Mouse (Mus musculus): ENCODE measurements around the gene Sox5. TPM values are rescaled to one million over a fixed set of nuclear protein-coding genes. Genes with fewer than 3 reads are reported as not detected.

The Sox5 gene
- total and polyA plus RNA-seq, 3 experiments, result 0.08 to 0.47 (median 0.46) TPM

DNA sequence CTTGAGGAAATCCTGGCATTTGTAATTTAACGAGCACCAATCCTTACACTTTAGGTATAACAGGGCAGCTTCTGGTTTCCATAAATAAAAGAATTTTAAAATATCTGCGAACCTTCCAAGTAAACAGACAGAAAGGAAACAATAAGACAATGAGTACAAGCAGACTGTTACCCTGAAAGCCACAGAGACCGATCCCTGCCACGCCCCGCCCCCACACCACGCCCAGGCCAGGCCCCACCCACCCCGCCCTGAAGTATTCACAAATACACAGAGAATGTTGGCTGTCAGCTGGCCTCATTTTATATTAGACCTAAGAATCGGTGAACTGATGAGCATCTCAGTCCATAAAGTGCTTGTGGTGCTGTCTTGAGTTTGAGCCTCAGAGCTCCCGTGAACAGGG lies 117.0 kb downstream of the Sox5 start:
- in situ Hi-C loops (cut with MboI; ENCODE audit: low pct_ligation_motif_present, low pct_unique_long_range_greater_than_20kb, low sequenced_read_pairs), result no loop called here

DNA sequence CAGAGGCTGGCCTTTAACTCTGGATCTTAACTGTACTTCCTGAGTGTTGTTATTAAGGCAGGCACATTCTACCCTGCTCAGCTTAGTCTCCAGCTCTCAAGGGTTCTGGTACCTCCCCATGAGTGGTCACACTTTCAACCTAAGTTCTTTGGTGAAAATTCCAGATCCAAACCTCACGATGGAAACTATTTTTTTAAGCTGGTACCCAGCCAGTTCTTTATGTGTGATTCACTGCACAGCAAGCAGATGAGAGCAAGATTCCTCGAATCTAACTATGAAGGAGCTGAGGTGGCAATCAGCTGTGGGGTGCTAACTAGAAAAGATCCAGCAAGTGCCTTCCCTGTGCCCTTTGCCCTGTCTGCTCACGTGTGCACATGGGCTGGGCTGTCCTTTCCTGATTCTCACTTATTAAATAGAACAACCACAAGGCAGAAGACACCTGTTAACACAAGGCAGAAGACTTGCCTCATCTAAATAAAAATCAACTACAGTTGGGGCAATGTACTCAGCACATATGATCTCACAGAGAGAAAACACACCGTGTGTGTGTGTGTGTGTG lies 118.2 kb downstream of the Sox5 start:
- Histone ChIP-seq H3K27ac (ENCODE audit: insufficient read depth, low read depth) (no peak overlapping the region), H3K36me3 (replicated peaks in 1 of 2; ENCODE audit: control insufficient read depth in 1 of 2, insufficient read depth in 1 of 2, low read length in 1 of 2) (no peaks in the 10 kb centered on the region), H3K4me2 (ENCODE audit: insufficient read depth, low read depth, poor library complexity, severe bottlenecking) (no peak overlapping the region), H3K27me3 (replicated peaks) (no peaks in the 10 kb centered on the region), H3K79me2 (replicated peaks; ENCODE audit: control insufficient read depth, extremely low read depth, insufficient read depth, poor library complexity, severe bottlenecking) (no peaks in the 10 kb centered on the region), H3K9ac (ENCODE audit: insufficient read depth, low read depth) (no peak overlapping the region), H3K4me3 (replicated peaks in 1 of 3; ENCODE audit: low read depth in 2 of 3, low read length in 2 of 3, poor library complexity in 1 of 3) (no peak overlapping the region), H3K9me3 (replicated peaks; ENCODE audit: low read length) (peaks cover 4% of the 10 kb centered on the region), H3K4me1 (ENCODE audit: control insufficient read depth in 1 of 2, insufficient read depth in 2 of 2) (peaks cover 3 to 15% of the 10 kb centered on the region in 2 experiments; a peak in 1 of 4 replicates)
- dilution Hi-C loops (cut with MboI; ENCODE audit: extremely low pct_ligation_motif_present, extremely low pct_unique_long_range_greater_than_20kb, low sequenced_read_pairs) (no loop called here), in situ Hi-C loops (cut with MboI; ENCODE audit: low pct_ligation_motif_present, low pct_unique_long_range_greater_than_20kb, low sequenced_read_pairs) (no loop called here)
- DNase-seq (ENCODE audit: extremely low read depth), result no peak
- TF ChIP-seq CHD2 (IDR thresholded peaks at IDR 0.05; ENCODE audit: low read length) (no peak), ZMIZ1 (IDR thresholded peaks at IDR 0.05; ENCODE audit: low read depth, low read length) (no peak), CHD1 (IDR thresholded peaks at IDR 0.05; ENCODE audit: low read depth, low read length) (no peak)

More for the DNA sequence above, 117.0 kb downstream of the Sox5 start:
- H3K79me2 ChIP-seq (replicated peaks; ENCODE audit: control insufficient read depth, extremely low read depth, insufficient read depth, poor library complexity, severe bottlenecking), result no peaks in the 10 kb centered on the region
- peaks cover 4% of the 10 kb centered on the region for H3K9me3 ChIP-seq (replicated peaks; ENCODE audit: low read length)
- no peak overlapping the region for H3K4me3 ChIP-seq (replicated peaks in 1 of 3; ENCODE audit: low read depth in 2 of 3, low read length in 2 of 3, poor library complexity in 1 of 3)
- H3K9ac ChIP-seq (ENCODE audit: insufficient read depth, low read depth), result no peak overlapping the region
- dilution Hi-C loops (cut with MboI; ENCODE audit: extremely low pct_ligation_motif_present, extremely low pct_unique_long_range_greater_than_20kb, low sequenced_read_pairs), result no loop called here
- no peak for DNase-seq (ENCODE audit: extremely low read depth)
- H3K36me3 ChIP-seq (replicated peaks in 1 of 2; ENCODE audit: control insufficient read depth in 1 of 2, insufficient read depth in 1 of 2, low read length in 1 of 2), result no peaks in the 10 kb centered on the region
- peaks cover 0 to 10% of the 10 kb centered on the region in 2 experiments; a peak in 1 of 4 replicates for H3K4me1 ChIP-seq (ENCODE audit: control insufficient read depth in 1 of 2, insufficient read depth in 2 of 2)
- TF ChIP-seq POLR2A (IDR thresholded peaks at IDR 0.05; ENCODE audit: low read depth, low read length) (no peak), E2F4 (IDR thresholded peaks at IDR 0.05; ENCODE audit: insufficient replicate concordance, low read depth, low read length) (no peak), MEF2A (IDR thresholded peaks at IDR 0.05; ENCODE audit: borderline replicate concordance, low read depth, low read length) (no peak), HCFC1 (IDR thresholded peaks at IDR 0.05; ENCODE audit: low read depth, low read length) (no peak), UBTF (IDR thresholded peaks at IDR 0.05; ENCODE audit: low read depth, low read length) (no peak), CHD1 (IDR thresholded peaks at IDR 0.05; ENCODE audit: low read depth, low read length) (no peak), TBP (conservative IDR thresholded peaks at IDR 0.05; ENCODE audit: low read depth, low read length) (no peak), USF2 (conservative IDR thresholded peaks at IDR 0.05; ENCODE audit: low read depth, low read length) (no peak), EP300 (IDR thresholded peaks at IDR 0.05; ENCODE audit: low read length) (no peak)
- no peaks in the 10 kb centered on the region for H3K27me3 ChIP-seq (replicated peaks)
- H3K27ac ChIP-seq (ENCODE audit: insufficient read depth, low read depth), result no peak overlapping the region
- H3K4me2 ChIP-seq (ENCODE audit: insufficient read depth, low read depth, poor library complexity, severe bottlenecking), result no peak overlapping the region

All from CH12.LX (cell line).